Mouse (Mus musculus): ENCODE measurements around the gene Vmn1r95. TPM values are rescaled to one million over a fixed set of nuclear protein-coding genes. Genes with fewer than 3 reads are reported as not detected.

Vmn1r95 gene
- total RNA-seq (2023): not detected

DNA sequence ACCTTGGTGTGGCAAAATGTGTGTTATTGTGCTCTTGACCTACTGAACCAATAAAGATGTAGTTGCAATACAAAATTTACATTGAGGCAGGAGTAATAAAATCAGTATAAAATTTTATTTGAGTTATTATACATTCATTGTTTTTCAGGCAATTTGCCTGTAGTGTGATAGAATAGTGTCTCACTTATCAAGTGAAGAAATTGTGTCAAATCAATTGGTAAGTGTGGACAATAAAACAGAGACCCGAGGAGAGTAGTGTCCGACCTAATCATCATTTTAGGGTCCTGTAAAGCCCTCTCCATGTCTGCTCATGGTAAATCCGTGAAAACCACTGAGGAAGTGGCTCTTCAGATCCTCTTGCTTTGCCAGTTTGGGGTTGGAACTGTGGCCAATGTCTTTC lies at the start of gene Vmn1r95:
TSS of gene Vmn1r95 (plus strand) at position 301 of the 400 bp plus-strand sequence.

DNA sequence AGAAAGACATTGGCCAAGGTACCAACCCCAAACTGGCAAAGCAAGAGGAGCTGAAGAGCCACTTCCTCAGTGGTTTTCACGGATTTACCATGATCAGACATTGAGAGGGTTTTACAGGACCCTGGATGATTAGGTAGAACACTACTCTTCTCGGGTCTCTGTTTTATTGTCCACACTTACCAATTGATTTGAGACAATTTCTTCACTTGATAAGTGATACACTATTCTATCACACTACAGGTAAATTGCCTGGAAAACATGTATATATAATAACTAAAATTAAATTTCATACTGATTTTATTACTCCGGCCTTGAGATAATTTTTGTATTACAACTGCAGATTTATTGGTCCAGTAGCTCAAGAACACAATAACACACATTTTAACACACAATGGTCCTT lies 25.2 kb upstream of the Vmn1r95 start, which contains the start of gene Vmn1r94:
TSS of gene Vmn1r94 (minus strand) at position 101 of the 400 bp plus-strand sequence.

DNA sequence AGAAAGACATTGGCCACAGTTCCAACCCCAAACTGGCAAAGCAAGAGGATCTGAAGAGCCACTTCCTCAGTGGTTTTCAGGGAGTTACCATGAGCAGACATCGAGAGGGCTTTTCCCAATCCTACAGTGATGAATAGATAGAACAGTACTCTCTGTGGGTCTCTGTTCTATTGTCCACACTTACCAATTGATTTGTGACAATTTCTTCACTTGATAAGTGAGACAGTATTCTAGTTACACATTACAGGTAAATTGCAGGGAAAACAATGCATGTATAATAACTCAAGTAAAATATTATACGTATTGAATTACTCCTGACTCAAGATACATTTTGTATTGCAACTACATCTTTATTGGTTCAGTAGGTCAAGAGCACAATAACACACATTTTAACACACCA lies 12.0 kb downstream of the Vmn1r95 start, which contains the start of gene Gm6164:
TSS of gene Gm6164 (minus strand) at position 101 of the 400 bp plus-strand sequence.

DNA sequence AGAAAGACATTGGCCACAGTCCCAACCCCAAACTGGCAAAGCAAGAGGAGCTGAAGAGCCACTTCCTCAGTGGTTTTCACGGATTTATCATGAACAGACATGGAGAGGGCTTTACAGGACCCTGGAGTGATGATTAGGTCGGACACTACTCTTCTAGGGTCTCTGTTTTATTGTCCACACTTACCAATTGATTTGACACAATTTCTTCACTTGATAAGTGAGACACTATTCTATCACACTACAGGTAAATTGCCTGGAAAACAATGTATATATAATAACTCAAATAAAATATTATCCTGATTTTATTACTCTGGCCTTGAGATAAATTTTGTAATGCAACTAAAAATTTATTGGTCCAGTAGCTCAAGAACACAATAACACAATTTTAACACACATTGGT lies 40.2 kb downstream of the Vmn1r95 start, which contains the start of gene Gm4498:
TSS of gene Gm4498 (minus strand) at position 101 of the 400 bp plus-strand sequence.

Other genes with a start within 250 kb of the Vmn1r95 start
- under 1 TPM in 1 of 2 experiments, not detected in 1; 0.31 TPM for gene Igsf23, start 243.0 kb upstream of the Vmn1r95 start, total RNA-seq (2023)
- gene Ceacam20, start 228.3 kb upstream of the Vmn1r95 start, total RNA-seq (2023): not detected
- gene Nlrp9b, start 202.2 kb upstream of the Vmn1r95 start, total RNA-seq (2023): not detected
- not detected for gene Vmn1r91, start 94.0 kb upstream of the Vmn1r95 start, total RNA-seq (2023)
- gene Gm16442, start 71.1 kb upstream of the Vmn1r95 start, total RNA-seq (2023): not detected
- not detected for gene Vmn1r93, start 54.6 kb upstream of the Vmn1r95 start, total RNA-seq (2023)
- gene Vmn1r94, start 25.3 kb upstream of the Vmn1r95 start, total RNA-seq (2023): not detected
- gene Gm6164, start 11.9 kb downstream of the Vmn1r95 start, total RNA-seq (2023): not detected
- not detected for gene Gm4498, start 40.1 kb downstream of the Vmn1r95 start, total RNA-seq (2023)
- not detected for gene Gm5890, start 69.1 kb downstream of the Vmn1r95 start, total RNA-seq (2023)
- gene Gm4133, start 140.4 kb downstream of the Vmn1r95 start, total RNA-seq (2023): not detected
- not detected for gene Gm5728, start 181.7 kb downstream of the Vmn1r95 start, total RNA-seq (2023)
- gene Vmn1r100, start 224.2 kb downstream of the Vmn1r95 start, total RNA-seq (2023): not detected
- not detected for gene Vmn1r101, start 248.9 kb downstream of the Vmn1r95 start, total RNA-seq (2023)